In genomic region chr12:112866467-112867080, GRCm38 (mm10) we compare ENCODE assay signal across 11 mouse cellular contexts. TPM values are rescaled to one million over a fixed set of nuclear protein-coding genes. Genes with fewer than 3 reads are reported as not detected.
DNase-seq lines count a peak whose midpoint lies in the region; ATAC-seq and TF ChIP-seq lines count a peak whose summit lies in the region.
"Had no signal": no experiment of that assay in that cellular context is flagged by ENCODE, and none has a peak within 500 bp of the region (broad histone marks: within the 10 kb centered on the region; RNA-seq: fewer than 3 reads in every experiment).

No protein-coding gene starts in this region.

- H3K36me3 ChIP-seq in hindbrain, embryonic 11.5 days (ENCODE audit: control insufficient read depth, insufficient read depth, low read length) = no peaks in the 10 kb centered on the region
- no peaks in the 10 kb centered on the region for H3K36me3 ChIP-seq in hindbrain, embryonic 13.5 days
- no peaks in the 10 kb centered on the region for H3K36me3 ChIP-seq in spleen, adult 2 months (ENCODE audit: control insufficient read depth, insufficient read depth, low read length)
- H3K36me3 ChIP-seq in stomach, embryonic 16.5 days (ENCODE audit: control insufficient read depth, insufficient read depth, low read length) = no peaks in the 10 kb centered on the region
- H3K36me3 ChIP-seq: embryonic facial prominence, embryonic 15.5 days had no signal

- no peak for TF ChIP-seq CTCF in spleen, adult 2 months (IDR thresholded peaks at IDR 0.05; ENCODE audit: extremely low read depth, insufficient read depth, insufficient read length, insufficient replicate concordance)

- ATAC-seq in cerebellum, adult (ENCODE audit: insufficient number of reproducible peaks, low FRiP score, low TSS enrichment) = 0 out of 2 replicates have a peak, but pooled peaks have one; percentile 3
- ATAC-seq in hindbrain, embryonic 11.5 days (ENCODE audit: low FRiP score) = no peak
- ATAC-seq in hindbrain, embryonic 13.5 days (ENCODE audit: low FRiP score) = no peak
- no peak for ATAC-seq in stomach, embryonic 16.5 days (ENCODE audit: insufficient read depth, low FRiP score)
- ATAC-seq: inflammation-experienced regulatory T-cells, adult 6 months had no signal

- no peak for DNase-seq in cerebellum, adult 9-10 months
- DNase-seq in hindbrain, embryonic 11.5 days (ENCODE audit: low spot score) = no peak
- DNase-seq in spleen, adult 2 months (ENCODE audit: low read depth in 1 of 2, low spot score in 2 of 2) = peak in 1 of 2 experiments; percentile 8
- no peak for DNase-seq in spleen, postnatal 4 days (ENCODE audit: low spot score in 2 of 2)
- DNase-seq in layer of hippocampus, postnatal 25 days (ENCODE audit: extremely low spot score in 1 of 2, low spot score in 1 of 2) = no peak

- no peaks in the 10 kb centered on the region for H3K27me3 ChIP-seq in hindbrain, embryonic 11.5 days (ENCODE audit: control insufficient read depth, insufficient read depth, low read length)
- H3K27me3 ChIP-seq in hindbrain, embryonic 13.5 days = peaks cover 18% of the 10 kb centered on the region
- no peaks in the 10 kb centered on the region for H3K27me3 ChIP-seq in spleen, adult 2 months (ENCODE audit: control insufficient read depth, insufficient read depth, low read length)
- H3K27me3 ChIP-seq in stomach, embryonic 16.5 days (ENCODE audit: control insufficient read depth, insufficient read depth, low read length) = no peaks in the 10 kb centered on the region

- H3K27ac ChIP-seq in hindbrain, embryonic 11.5 days (ENCODE audit: low read depth, low read length) = no peak overlapping the region
- H3K27ac ChIP-seq in hindbrain, embryonic 13.5 days = no peak overlapping the region
- H3K27ac ChIP-seq in spleen, adult 2 months (ENCODE audit: insufficient read depth, low read length) = peak overlapping the region; percentile 72
- H3K27ac ChIP-seq in stomach, embryonic 16.5 days (ENCODE audit: low read length) = no peak overlapping the region
- H3K27ac ChIP-seq: embryonic facial prominence, embryonic 15.5 days had no signal

- no peaks in the 10 kb centered on the region for H3K9me3 ChIP-seq in hindbrain, embryonic 11.5 days (ENCODE audit: control insufficient read depth, low read length)
- H3K9me3 ChIP-seq in hindbrain, embryonic 13.5 days = no peaks in the 10 kb centered on the region
- H3K9me3 ChIP-seq in stomach, embryonic 16.5 days (replicated peaks; ENCODE audit: control insufficient read depth, low read length) = no peaks in the 10 kb centered on the region
- H3K9me3 ChIP-seq: embryonic facial prominence, embryonic 15.5 days had no signal

- WGBS in hindbrain, embryonic 11.5 days = 82% methylated on average over 8 of the region's 8 CpGs
- 83% methylated on average over 8 of the region's 8 CpGs for WGBS in hindbrain, embryonic 13.5 days
- 68% methylated on average over 8 of the region's 8 CpGs for WGBS in spleen, adult 2 months
- 48% methylated on average over 8 of the region's 8 CpGs for WGBS in stomach, embryonic 16.5 days

- no peak overlapping the region for H3K4me3 ChIP-seq in hindbrain, embryonic 11.5 days (ENCODE audit: low read depth, low read length)
- no peak overlapping the region for H3K4me3 ChIP-seq in hindbrain, embryonic 13.5 days
- no peak overlapping the region for H3K4me3 ChIP-seq in spleen, adult 2 months (ENCODE audit: extremely low read depth, insufficient read depth, insufficient read length)
- H3K4me3 ChIP-seq in stomach, embryonic 16.5 days (replicated peaks; ENCODE audit: low read length) = no peak overlapping the region
- H3K4me3 ChIP-seq: embryonic facial prominence, embryonic 15.5 days had no signal

- 0 out of 2 replicates have a peak overlapping the region, but pooled peaks have one; percentile 19 for H3K9ac ChIP-seq in hindbrain, embryonic 11.5 days (ENCODE audit: low read depth, low read length)
- no peak overlapping the region; the same call in 1 of the 2 replicates for H3K9ac ChIP-seq in hindbrain, embryonic 13.5 days
- H3K9ac ChIP-seq in stomach, embryonic 16.5 days (ENCODE audit: low read length) = peak overlapping the region; percentile 22; the same call in 1 of the 2 replicates
- H3K9ac ChIP-seq: embryonic facial prominence, embryonic 15.5 days had no signal

- H3K4me1 ChIP-seq in hindbrain, embryonic 11.5 days (replicated peaks; ENCODE audit: control insufficient read depth, insufficient read depth, low read length) = no peaks in the 10 kb centered on the region
- peaks cover 9% of the 10 kb centered on the region for H3K4me1 ChIP-seq in hindbrain, embryonic 13.5 days (replicated peaks)
- H3K4me1 ChIP-seq in spleen, adult 2 months (ENCODE audit: control insufficient read depth, insufficient read depth, insufficient read length) = peaks cover 56% of the 10 kb centered on the region
- peaks cover 14% of the 10 kb centered on the region for H3K4me1 ChIP-seq in stomach, embryonic 16.5 days (ENCODE audit: control insufficient read depth, insufficient read depth, low read length)

- no peak for TF ChIP-seq POLR2A in spleen, adult 2 months (IDR thresholded peaks at IDR 0.05; ENCODE audit: low read depth, low read length)

- no peak overlapping the region for H3K4me2 ChIP-seq in hindbrain, embryonic 11.5 days (replicated peaks; ENCODE audit: low read depth, low read length)
- H3K4me2 ChIP-seq in hindbrain, embryonic 13.5 days = no peak overlapping the region
- no peak overlapping the region for H3K4me2 ChIP-seq in stomach, embryonic 16.5 days (ENCODE audit: low read depth, low read length)
- H3K4me2 ChIP-seq: embryonic facial prominence, embryonic 15.5 days had no signal

RNA-seq across cellular contexts. Expression of gene Gpr132, which starts 1.5 kb away (rescaled TPM):
- polyA plus RNA-seq in hindbrain, embryonic 11.5 days (2014; fragmentation: Nextera tagmentation; extraction: Ambion mirVana) = not detected in 2 replicates
- not detected in 2 replicates for polyA plus RNA-seq in hindbrain, embryonic 13.5 days (2015; fragmentation: Nextera tagmentation; extraction: Ambion mirVana)
- 77.9 and 81.1 TPM in 2 replicates for polyA plus RNA-seq in spleen, adult 2 months (2012; rRNA removed)
- 0.15 and 0.22 TPM in 2 replicates for polyA plus RNA-seq in stomach, embryonic 16.5 days (2015; fragmentation: Nextera tagmentation; extraction: Ambion mirVana)
- under 1 TPM in 1 of 2 experiments, not detected in 1; 0.10 TPM for total RNA-seq in layer of hippocampus, postnatal 25 days (2021)
- total RNA-seq: layer of hippocampus, postnatal 14 days had no signal

RNA-seq across cellular contexts. Expression of gene Cdca4, which starts 37.4 kb away (rescaled TPM):
- 146 and 151 TPM in 2 replicates for polyA plus RNA-seq in hindbrain, embryonic 11.5 days (2014; fragmentation: Nextera tagmentation; extraction: Ambion mirVana)
- 55.3 and 60.5 TPM in 2 replicates for polyA plus RNA-seq in hindbrain, embryonic 13.5 days (2015; fragmentation: Nextera tagmentation; extraction: Ambion mirVana)
- 30.4 and 34.0 TPM in 2 replicates for polyA plus RNA-seq in spleen, adult 2 months (2012; rRNA removed)
- polyA plus RNA-seq in stomach, embryonic 16.5 days (2015; fragmentation: Nextera tagmentation; extraction: Ambion mirVana) = 87.7 and 87.9 TPM in 2 replicates
- total RNA-seq in layer of hippocampus, postnatal 25 days (2021) = 1 to 10 TPM; 8.0 to 9.7 TPM

RNA-seq across cellular contexts. Expression of gene Clba1, which starts 57.8 kb away (rescaled TPM):
- polyA plus RNA-seq in hindbrain, embryonic 11.5 days (2014; fragmentation: Nextera tagmentation; extraction: Ambion mirVana) = 15.4 and 15.9 TPM in 2 replicates
- polyA plus RNA-seq in hindbrain, embryonic 13.5 days (2015; fragmentation: Nextera tagmentation; extraction: Ambion mirVana) = 20.0 and 21.9 TPM in 2 replicates
- polyA plus RNA-seq in spleen, adult 2 months (2012; rRNA removed) = 0.83 and 1.1 TPM in 2 replicates
- 5.8 and 6.9 TPM in 2 replicates for polyA plus RNA-seq in stomach, embryonic 16.5 days (2015; fragmentation: Nextera tagmentation; extraction: Ambion mirVana)
- total RNA-seq in layer of hippocampus, postnatal 25 days (2021) = 10 to 100 TPM; 13.5 to 14.7 TPM

Comparison
In these comparisons a context has a peak if more than half of its experiments do, and no peak if none do; other contexts are left out.
1. RNA of gene Gpr132, which starts 1.5 kb away (polyA plus RNA-seq): 77.9 to 81.1 TPM in spleen, adult 2 months; 0.15 to 0.22 TPM in stomach, embryonic 16.5 days, not detected in hindbrain, embryonic 13.5 days and not detected in hindbrain, embryonic 11.5 days; every median in the first group is over 10 times any median in the second.